Mouse (Mus musculus): ENCODE measurements around the gene Dlg3.

The Dlg3 gene

DNA sequence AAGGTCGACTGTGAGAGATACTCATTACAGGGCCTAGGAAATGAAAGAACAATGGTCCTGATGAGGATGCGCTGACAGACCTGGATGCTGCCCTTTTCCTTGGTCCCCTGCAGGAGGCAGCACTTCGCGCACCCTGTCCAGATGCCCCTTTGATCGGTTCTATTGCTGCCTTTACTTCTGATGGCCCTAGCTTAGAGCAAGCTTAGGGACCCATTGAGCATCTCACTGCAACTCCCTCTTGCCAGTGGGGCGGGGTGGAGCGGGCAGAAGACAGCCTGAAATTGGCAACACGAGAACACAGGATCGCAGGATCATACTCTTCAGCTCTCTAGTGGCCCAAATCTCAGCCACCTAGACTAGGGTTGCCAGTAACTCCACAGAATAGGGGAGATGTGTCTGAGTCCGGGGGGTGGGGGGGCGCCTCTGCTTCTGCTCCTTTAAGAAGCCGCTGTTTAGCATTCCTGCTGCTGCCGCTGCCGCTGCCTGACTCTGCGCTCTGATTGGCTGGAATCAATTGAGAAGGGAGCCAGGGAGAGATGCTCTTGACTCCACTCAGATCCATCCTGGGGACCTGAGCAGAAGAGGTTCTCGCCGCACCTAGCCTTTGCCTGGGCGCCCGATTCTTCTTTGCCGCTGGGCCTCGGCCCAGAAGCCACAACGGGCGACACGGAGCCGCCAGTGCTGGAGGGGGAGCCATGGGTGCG, at the start of gene Dlg3:
Gene Dlg3 (plus strand): TSS at position 542 of the 704 bp plus-strand sequence.
- DNase-seq (ENCODE audit: low spot score in 2 of 2) = no peak

DNA sequence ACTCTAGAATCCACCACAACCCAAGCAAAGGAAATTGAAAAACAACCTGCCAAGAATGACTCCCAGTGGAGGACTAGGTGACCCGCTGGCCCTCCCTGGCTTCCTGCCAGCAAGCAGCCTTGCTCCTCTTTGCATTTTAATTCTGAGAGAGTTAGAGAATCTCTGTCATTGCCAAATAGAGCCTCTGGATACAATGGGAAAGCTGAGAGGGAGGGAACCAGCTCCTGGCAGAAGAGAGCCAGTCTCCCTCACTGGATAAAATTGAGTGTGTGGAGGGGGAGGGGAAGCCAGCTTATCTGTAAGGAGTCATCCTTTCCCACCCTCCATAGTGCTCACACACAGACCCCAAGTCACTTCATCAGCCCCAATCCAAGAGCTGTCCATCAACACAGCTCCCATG, 38.6 kb upstream of the Dlg3 start:
- DNase-seq (ENCODE audit: low spot score in 2 of 2) = no peak

DNA sequence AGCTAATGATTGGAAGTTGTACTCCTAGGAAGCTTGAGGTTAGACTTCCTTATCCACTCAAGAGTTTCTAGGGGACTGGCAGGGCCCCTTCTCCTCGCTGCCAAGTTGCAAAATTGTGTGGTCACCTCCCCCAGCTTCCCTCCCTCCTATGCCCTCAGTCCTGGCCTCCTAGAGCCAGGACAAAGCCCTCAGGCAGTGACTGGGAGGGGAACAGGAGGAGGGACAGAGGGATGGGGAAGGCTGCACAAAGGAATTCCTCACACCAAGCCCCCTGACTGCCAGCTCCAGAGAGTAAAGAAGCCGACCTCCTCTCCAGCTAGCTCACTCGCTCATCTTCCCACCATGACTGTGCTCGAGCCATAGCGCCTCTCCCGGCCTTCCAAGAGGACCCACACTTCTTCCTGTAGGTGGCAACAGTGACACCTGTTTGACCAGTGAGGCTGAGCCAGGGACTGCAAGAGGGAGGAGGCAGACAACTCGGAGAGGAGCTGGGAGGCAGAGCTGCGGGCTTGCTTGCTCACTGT, 37.8 kb upstream of the Dlg3 start, which contains the start of gene Gdpd2:
Gene Gdpd2 (plus strand): TSS at position 209 of the 524 bp plus-strand sequence.
- DNase-seq (ENCODE audit: low spot score in 2 of 2) = no peak

DNA sequence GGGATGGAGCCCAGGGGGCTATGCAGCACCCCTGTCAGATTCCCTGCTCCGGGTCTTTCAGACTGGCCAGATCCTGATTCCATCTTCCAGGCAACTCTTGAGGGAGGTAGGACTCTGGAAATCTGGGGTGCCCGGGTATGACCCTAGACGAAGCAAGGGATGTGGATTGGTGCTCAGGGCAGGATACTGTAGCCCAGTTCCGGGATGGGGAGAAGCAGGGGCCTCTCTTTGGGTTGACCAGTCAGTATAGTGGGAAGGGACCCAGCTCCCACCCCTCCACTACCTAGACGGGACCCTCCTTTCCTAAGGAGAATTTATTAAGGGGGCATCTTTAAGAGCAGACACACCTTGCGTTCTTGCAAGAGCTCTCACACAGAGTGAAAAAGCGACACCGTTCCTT, 37.3 kb upstream of the Dlg3 start:
- no peak for DNase-seq (ENCODE audit: low spot score in 2 of 2)

DNA sequence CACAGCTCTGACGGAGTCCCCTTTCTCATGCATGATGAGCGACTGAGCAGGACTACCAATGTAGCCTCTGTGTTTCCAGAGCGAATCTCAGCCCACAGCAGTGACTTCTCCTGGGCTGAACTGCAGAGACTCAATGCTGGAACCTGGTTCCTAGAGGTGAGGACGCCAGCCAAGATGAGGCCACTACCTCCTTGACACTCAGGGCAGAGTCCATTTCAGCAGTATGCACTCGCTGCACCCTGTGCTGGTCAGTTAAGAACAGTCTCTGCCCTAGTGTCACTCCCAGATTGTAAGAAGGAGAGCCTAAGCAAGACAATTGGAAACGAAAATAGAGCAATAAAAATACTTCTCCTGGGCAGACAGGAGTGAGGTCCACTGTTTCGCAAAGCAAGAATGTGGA, 33.2 kb upstream of the Dlg3 start:
- no peak for DNase-seq (ENCODE audit: low spot score in 2 of 2)

DNA sequence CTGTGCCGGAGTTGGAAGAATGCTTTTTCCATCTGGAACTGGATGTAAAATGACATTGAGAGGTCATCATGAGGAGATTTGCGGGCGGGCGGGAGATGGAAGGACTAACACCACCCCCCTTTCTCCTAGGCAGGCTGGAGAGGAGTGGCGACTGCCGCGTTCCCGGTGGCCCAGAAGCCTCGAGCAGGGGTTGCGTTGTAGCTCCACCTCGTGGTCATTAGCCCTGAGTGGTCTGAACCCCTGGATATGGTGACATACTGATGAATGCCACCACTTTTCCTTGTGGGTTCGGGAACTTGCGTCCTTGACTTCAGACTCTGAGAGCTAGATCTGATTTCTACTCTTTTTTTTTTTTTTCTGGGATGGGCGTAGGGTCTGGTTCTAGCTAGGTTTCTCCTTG, 28.6 kb upstream of the Dlg3 start:
- no peak for DNase-seq (ENCODE audit: low spot score in 2 of 2)

DNA sequence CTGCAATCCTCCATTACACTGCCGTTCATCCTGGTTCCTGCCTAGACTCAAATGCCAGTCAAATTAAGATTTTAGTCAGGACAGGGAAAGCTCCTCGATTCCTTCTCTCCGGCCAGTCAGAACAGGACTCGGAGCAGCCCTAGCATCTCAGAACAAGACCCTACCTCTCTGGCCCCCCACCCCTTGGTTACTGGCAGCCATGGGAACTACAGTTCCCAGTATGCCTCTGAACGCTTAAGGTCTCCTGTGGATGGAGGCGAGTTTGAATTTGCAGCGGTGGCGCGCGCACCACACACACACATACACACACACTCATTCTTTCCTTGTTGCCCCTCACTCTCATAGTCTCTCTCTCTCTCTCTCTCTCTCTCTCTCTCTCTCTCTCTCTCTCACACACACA, 28.1 kb upstream of the Dlg3 start:
- no peak for DNase-seq (ENCODE audit: low spot score in 2 of 2)

DNA sequence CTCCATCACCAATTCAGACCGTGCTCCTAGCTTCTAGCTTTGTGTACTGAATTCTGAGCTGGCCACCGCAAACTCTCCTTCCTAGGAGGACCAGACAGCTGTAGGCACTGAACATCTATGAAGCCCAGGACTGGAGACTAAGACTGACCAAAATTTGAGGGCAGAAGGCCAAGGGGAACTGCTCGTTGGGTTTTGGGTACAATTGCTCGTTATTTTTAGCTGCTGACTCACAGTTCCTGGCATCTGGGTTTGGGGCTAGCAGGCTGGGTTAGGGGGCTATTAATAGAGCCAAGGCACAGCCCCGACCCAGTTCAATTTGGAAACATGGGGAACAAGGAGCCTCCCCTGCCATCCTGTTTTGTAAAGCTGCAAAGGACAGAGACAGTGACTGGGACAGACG, 26.7 kb upstream of the Dlg3 start:
- DNase-seq (ENCODE audit: low spot score in 2 of 2) = no peak

DNA sequence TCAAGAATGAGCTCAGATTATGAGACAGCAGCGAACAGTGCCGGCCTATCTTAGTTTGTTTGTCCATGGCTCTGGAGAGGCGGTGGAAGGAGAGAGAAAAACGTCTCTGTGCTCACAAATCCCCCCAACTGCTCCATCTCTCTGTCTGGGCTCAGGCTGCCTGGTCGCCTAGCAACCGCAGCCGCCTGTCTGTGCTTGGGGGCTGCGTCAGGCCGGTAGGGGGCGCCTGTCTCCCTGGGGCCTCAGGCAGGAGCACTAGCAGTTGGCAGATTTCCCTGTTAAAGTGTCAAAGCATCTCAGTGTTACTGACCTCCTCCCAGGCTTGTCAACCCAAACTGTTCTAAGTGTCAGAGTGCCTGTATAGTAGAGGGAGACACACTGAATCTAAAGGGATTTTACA, 25.6 kb upstream of the Dlg3 start:
- peak; percentile 8 to 15 for DNase-seq (ENCODE audit: low spot score in 2 of 2)

DNA sequence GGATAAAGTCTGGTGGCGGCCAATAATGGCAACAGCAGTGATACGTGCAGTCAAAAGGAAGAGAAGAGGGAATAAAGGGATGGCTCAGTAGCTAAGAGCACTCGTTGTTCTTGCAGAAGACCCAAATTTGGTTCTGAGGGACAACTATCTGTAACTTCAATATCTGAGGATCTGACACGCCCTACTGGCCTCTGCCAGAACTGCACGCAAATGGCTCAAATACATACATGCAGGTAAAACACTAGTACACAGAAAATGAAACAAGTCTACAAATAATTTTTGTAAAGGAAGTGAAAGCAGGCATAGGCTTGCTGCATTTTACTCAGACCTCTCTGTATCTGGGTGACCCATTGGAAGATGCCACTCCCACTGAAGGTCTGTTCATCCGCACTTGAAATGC, 1.7 kb upstream of the Dlg3 start:
- DNase-seq (ENCODE audit: low spot score in 2 of 2) = no peak

DNA sequence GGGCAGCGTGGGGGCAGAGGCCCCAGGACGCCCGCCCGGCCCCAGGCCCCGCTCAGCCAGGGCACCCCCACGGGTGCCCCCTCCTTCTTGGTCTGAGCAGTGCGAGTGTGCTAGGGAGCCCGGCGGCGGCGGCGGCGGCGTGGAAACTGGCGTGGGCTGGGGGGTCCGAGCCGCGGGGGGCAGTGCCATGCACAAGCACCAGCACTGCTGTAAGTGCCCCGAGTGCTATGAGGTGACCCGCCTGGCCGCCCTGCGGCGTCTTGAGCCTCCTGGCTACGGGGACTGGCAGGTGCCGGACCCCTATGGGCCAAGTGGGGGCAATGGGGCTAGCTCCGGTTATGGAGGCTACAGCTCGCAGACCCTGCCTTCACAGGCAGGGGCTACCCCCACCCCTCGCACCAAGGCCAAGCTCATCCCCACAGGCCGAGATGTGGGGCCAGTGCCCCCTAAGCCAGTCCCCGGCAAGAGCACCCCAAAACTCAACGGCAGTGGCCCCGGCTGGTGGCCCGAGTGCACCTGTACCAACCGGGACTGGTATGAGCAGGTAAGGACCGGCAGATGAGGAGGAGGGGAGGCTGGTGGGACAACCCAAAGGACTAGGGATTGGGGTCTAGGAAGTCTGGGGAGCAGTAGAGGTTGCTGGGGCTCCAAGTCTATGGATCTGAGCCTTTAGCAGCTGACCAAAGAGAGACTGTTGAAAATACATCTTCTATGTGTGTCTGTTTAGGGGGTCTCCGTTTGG, 534 bp downstream of the Dlg3 start:
- no peak for DNase-seq (ENCODE audit: low spot score in 2 of 2)

DNA sequence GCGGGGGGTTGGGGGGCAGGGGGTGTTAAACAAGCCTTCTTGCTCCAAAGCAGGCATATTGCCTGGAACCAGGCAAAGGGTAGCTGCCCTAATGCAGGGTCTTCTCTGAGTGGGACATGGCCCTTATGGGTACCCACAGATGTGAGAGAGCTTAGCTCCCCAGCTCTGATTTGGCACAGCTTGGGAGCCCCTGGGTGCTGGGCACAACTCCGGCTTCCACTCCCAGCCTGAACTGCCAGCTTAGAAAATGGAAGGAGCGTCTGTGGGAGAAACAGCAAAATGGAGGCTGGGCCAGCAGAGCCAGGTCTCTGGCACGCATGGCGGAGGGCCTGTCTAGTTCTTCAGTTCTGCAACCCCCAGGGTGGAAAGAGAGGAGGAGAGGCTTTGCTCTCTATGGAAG, 1.8 kb downstream of the Dlg3 start:
- DNase-seq (ENCODE audit: low spot score in 2 of 2) = no peak

DNA sequence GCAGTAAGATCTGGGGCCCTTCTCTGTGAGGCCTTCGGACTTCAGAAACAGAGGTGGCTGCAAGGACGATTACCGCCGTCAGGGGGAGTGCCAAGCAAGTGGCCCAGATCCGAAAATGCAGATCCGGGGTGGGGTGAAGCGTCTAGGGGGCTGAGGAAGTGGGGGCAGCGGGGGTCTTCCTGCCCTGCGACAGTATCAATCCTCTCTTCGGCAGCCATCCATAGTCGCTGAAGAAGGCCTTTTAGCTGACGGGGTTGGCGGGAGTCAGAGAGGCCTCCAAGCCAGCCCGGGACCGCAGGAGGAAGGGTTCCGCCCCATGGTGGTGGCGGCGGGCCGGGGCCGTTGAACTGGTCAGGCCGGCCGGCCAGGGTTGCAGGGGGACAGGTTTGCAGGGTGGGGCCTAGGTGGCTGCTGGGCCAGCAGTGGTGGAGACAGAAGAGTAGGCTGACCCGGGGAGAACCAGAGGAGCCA, 6.9 kb downstream of the Dlg3 start:
- peak; percentile 18 to 43 for DNase-seq (ENCODE audit: low spot score in 2 of 2)

DNA sequence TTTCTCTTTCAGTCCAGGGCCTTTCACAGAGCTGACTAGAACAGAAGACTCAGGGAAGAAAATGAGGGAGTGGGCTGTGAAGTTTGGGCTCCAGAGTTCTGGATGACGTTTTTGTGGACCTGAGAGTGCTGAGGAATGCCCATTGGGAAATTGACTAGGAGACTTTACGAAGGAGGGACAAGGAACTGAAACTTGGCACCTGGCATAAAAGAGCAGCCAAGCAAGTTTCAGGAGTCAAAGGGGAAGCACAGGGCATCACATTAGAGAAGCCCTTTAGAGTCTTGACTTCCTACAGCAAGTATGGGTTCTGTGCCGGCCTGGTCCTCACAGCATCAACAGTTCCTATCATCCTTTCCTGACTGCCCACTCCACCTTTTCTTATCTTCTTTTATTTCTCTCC, 7.9 kb downstream of the Dlg3 start:
- DNase-seq (ENCODE audit: low spot score in 2 of 2) = no peak

DNA sequence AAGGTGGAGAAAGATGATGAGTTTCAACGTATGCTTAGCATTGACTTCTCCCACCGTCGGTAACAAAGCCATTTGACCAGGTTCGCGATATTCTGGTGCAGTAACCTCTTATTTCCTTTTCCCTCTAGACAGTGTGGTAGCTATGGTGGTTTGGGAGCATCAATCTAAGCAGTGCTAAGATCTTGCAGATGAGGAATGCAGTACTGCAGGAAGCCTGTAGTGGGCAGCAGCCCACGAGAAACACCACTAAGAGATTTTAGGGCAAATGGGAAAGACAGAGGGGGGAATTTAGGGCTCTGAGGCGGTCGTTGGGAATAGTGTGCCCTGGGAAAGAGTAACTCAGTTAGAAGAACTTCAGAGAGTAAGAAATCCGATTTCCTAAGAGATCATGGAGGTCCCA, 9.0 kb downstream of the Dlg3 start:
- peak in 1 of 2 experiments; percentile 4 for DNase-seq (ENCODE audit: low spot score in 2 of 2)

DNA sequence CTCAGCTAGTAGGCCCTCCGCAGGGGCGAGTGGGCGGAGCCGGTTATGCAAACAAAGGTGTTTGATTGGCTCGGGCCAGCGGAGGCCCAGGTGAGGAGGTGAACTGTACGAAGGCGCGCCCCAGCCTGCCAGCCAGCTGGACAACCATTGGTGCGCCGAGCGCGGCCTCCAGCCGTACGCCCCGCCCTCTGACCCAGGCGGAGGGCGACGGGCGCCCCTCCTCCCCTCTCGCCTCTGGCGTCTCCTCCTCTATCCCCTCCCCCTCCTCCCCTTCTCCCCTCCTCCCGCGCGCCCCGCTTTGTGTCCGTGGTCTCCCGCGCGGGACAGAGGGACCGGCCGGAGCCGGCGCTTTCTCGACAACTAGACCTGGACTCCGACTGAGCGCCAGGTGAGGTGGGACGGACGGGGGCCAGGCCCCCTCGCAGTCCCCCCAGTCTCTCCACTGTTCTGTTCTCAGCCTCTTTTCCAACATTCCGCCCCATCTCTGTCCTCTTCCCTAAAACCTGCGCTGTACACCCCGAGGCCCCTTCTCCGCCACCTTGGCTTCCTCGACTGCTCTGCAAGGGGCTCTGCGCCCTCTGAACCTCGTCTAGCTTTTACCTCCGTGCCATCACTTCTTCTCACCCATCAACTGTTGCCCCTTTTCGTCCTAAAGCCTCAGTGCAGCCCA, 9.6 kb downstream of the Dlg3 start:
- DNase-seq (ENCODE audit: low spot score in 2 of 2) = peak; percentile 11 to 30

DNA sequence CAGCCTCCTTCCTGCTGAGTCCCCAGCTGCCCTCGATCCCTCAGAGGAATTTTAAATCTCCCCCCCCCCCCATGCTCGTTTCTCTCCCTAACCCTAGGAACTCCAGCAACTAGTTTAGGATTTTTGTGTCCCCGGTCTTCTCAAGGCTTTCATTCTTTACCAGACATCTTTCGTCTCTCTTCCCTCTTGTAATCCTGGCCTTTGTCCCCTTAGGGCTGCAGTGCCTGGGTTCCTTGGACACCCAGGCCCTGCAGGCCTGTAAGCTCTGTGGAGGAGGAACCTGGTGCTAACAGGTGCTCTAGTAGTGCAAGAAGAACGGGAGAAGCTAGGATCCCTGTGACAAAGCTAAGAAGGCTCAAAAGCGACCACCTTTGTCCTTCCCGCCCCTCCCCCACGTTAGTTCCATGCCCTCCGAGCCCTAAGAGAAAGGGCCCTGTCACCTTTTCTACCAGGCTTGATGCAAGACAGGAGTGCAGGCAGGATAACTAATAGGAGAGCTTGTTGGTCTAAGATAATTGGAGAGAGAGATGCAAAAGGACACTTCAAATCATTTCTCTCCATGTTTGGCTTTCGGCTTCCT, 10.2 kb downstream of the Dlg3 start:
- DNase-seq (ENCODE audit: low spot score in 2 of 2) = no peak

DNA sequence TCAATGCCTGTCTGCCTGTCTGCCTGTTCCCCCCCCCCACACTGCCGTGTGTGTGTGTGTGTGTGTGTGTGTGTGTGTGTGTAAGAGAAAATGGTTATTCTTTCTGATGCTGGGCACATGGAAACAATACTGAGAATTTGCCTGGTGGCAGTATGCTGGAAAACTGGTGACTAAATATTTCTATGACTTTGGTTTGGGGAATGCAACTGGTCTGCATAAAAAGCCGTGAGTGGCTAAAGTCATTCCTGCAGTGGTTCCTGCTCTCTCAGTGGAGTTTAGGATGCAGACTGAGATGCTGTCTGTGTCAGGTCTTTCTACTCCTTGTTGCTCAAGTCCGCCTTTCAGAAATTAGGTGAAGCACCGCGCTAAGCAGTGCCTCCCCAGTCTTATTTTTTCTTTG, 10.9 kb downstream of the Dlg3 start:
- no peak for DNase-seq (ENCODE audit: low spot score in 2 of 2)

DNA sequence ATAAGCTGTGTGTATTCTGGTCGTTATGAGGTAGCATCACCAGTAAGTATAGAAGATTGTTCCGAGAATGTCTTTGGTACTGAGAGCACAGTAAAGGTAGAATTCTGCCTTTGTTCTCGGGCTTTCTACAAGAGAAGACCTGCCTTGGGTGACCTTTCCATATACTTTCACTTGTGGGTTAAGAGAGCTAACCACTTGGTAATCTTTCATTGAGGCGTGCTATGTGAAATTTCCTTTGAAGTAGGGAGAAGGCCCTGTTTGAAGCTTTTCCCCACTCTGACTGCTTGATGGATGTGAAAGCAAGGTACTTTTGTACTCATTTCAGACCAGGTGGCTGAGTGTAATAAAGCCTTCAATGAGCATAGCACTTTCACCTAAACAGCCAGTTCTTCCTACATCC, 21.8 kb downstream of the Dlg3 start:
- no peak for DNase-seq (ENCODE audit: low spot score in 2 of 2)

DNA sequence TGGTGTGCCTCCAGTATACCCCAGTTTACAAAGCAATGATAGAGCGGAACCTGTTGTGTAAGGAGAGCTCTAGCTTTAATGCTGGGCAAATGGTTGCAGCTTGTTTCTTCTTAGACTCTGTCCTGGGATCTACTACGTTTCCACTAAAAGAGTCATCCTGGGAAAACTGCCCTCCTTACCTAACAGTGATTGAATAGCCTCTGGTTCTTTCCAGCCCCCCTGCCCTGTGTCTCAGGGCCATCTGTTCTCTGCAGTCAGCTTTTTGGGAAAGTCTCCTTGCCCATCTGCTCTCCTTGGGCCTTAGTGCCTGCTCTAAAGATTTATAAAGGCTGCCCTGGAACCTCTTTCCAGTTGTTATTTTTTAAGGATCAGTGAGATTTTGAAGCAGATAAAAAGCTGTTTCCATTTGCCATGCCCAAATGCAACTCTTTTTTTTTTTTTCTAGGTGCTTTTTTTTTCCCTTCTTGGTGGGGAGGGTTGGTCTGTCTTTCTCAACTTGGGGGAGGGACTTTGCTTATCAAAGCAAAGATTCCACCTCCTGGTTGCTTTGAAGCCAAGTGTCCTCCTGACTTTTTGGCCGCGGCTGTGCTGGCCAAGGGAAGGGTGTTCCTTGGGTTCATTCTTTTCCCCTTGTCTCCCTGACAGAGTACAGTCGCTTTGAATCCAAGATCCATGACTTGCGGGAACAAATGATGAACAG, 28.7 kb downstream of the Dlg3 start:
- DNase-seq (ENCODE audit: low spot score in 2 of 2) = no peak

DNA sequence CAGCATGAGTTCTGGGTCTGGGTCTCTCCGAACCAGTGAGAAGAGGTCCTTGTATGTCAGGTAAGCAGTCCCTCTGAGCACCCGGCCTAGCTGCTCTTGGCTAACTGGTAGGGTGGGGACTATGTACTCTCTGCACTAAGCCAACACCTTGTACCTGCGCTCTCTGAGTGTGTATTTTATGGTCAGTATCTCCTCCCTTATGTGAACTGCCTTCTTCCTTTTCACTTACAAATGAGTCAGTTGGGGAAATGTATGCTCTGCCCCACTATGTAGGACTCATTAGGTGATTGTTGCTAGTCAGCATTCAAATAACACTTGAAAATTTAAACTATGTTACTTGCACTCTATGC, 29.2 kb downstream of the Dlg3 start:
- DNase-seq (ENCODE audit: low spot score in 2 of 2) = no peak

DNA sequence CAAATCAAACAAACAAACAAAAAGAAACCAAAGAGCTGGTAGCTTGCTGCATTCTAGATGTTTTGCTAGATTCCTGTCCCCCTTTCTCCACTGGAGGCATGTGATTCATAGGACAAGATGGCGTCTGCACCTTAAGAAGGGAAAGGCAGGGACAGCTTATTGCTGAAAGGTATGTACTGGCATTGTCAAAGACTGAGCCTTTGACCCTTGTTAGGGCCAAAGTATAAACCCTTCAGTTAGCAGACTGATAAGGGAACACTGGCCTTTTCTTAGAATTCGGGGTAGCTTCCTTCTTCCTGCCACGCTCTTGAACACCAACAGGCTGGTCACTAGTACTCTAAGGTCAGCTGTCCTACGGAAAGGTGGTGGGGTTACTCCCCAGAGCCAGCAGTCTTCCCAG, 29.8 kb downstream of the Dlg3 start:
- no peak for DNase-seq (ENCODE audit: low spot score in 2 of 2)

Measured in spleen, postnatal 14 days (tissue).